Mouse (Mus musculus): Measurements from ENCODE around the gene Msmp.

DNA sequence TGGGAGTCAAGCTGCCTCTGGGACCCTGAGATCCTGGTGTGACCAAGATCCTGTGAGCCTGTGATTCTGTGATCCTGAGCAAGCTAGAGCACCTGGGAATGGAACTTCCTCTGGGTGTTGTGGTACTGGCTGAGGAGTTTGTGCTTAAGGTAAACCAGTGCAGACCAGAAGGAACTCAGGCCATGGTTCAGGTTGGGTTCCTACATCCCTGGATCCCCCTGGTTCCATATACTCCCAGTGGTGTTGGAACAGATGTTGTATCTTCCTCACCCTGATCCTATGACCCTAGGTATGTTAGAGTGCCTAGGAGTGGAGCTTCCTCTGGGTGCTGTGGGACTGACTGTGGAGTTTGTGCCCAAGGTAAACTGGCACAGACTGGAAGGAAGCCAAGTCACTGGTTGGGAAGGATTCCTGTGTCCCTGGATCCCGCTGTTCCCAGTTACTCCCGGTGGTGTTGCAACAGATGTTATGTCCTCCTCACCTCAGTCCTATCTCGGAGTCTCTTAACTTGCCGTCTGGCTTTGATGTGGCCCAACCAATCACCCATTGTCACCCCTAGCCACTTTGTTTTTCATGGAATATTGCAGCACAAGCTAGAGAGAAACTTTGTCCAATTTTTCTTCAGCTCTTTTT, 36.0 kb upstream of the Msmp start:
- TF ChIP-seq CTCF (IDR thresholded peaks at IDR 0.05), result no peak
- TF ChIP-seq POLR2A (IDR thresholded peaks at IDR 0.05; ENCODE audit: insufficient read depth, low read depth, low read length), result no peak

Measured in heart, adult 2 months (tissue).